In genomic region chr6:113614997-113615396, GRCm38 (mm10) we compare ENCODE assay signal across 16 mouse cellular contexts. TPM values are rescaled to one million over a fixed set of nuclear protein-coding genes. Genes with fewer than 3 reads are reported as not detected.
"Had no signal": no experiment of that assay in that cellular context is flagged by ENCODE, and none has a peak within 500 bp of the region (broad histone marks: within the 10 kb centered on the region; RNA-seq: fewer than 3 reads in every experiment).

No protein-coding gene starts in this region.

- ATAC-seq: intestine, embryonic 15.5 days had no signal

- DNase-seq: kidney, adult 11 months; kidney, adult 8-10 months; kidney, postnatal 10 days; kidney, postnatal 36 days; liver; liver, embryonic 13.5 days; lung, adult 2 months; lung, postnatal 14 days; lung, postnatal 4 days; midbrain, embryonic 14.5 days; right cerebral cortex, postnatal 25 days; thymus, postnatal 25 days had no signal

RNA-seq across cellular contexts. Expression of gene Fancd2os, which starts 14.5 kb away (rescaled TPM):
- total RNA-seq: megakaryocyte progenitor cell, adult 5-6 weeks; megakaryocyte-erythroid progenitor cell, adult 5-6 weeks; midbrain, postnatal 0 days had no signal
